Mouse (Mus musculus) limb, embryonic 11.5 days (tissue): ENCODE data around the gene Msi1. TPM values are rescaled to one million over a fixed set of nuclear protein-coding genes. Genes with fewer than 3 reads are reported as not detected.
"Not testable (repeated sequence)": the region's sequence is repeated elsewhere in the genome, so short reads cannot be mapped to it uniquely, and the experiment has no call there.

ENCODE experiments used
- ATAC-seq: fragments of 200-750 bp; cut with Nextera tagmentation; 2 replicates; pipeline ENCODE4 v1.8.0; 2017; ENCODE audit warnings: low read depth; ENCODE audit not compliant: insufficient number of reproducible peaks, low FRiP score, low TSS enrichment
- DNase-seq: peaks from one replicate; pipeline ENCODE4 v3.0.0-alpha.2; 2015; ENCODE audit warnings: low spot score
- H3K27ac ChIP-seq: fragments of 300-500 bp; sonication (generic); replicated peaks from 2 replicates; pipeline ENCODE4 v1.5.1; 2014; ENCODE audit warnings: low read depth, mild to moderate bottlenecking, low read length
- H3K27me3 ChIP-seq: fragments of 300-500 bp; sonication (generic); 2 replicates; pipeline ENCODE4 v1.6.1; 2014; ENCODE audit warnings: mild to moderate bottlenecking, low read length, mixed read lengths; ENCODE audit not compliant: control insufficient read depth, insufficient read depth
- H3K36me3 ChIP-seq: fragments of 300-500 bp; sonication (generic); 2 replicates; pipeline ENCODE4 v1.6.1; 2014; ENCODE audit warnings: mild to moderate bottlenecking, low read length, moderate library complexity, mixed read lengths; ENCODE audit not compliant: control insufficient read depth, insufficient read depth
- H3K4me1 ChIP-seq: fragments of 300-500 bp; sonication (generic); 2 replicates; pipeline ENCODE4 v1.6.1; 2014; ENCODE audit warnings: low read length, mixed read lengths; ENCODE audit not compliant: control insufficient read depth, insufficient read depth
- H3K4me2 ChIP-seq: fragments of 300-500 bp; sonication (generic); 2 replicates; pipeline ENCODE4 v1.6.1; 2014; ENCODE audit warnings: low read depth, mild to moderate bottlenecking, moderate library complexity; ENCODE audit not compliant: severe bottlenecking
- H3K4me3 ChIP-seq: fragments of 300-500 bp; sonication (generic); 2 replicates; pipeline ENCODE4 v1.5.1; 2014; ENCODE audit warnings: low read depth, low read length
- H3K9ac ChIP-seq: fragments of 300-500 bp; sonication (generic); 2 replicates; pipeline ENCODE4 v1.6.1; 2014; ENCODE audit warnings: mild to moderate bottlenecking, low read length
- H3K9me3 ChIP-seq: fragments of 300-500 bp; sonication (generic); 2 replicates; pipeline ENCODE4 v1.6.1; 2016; ENCODE audit warnings: low read length; ENCODE audit not compliant: control insufficient read depth
- WGBS: fragments of 180-500 bp; shearing (Covaris S2); extraction: QIAGEN DNeasy Blood & Tissue Kit; methylation state at CpG from one replicate; pipeline ENCODE4 v1.1.7; 2014; 5-methylcytosine and 5-hydroxymethylcytosine counted together
- polyA plus RNA-seq: library from polyadenylated mRNA; unstranded; fragments of >200 nt; fragmentation: Nextera tagmentation; extraction: Ambion mirVana; gene quantifications from 2 replicates; pipeline ENCODE4 v1.2.1, GENCODE M21; 2014

Msi1 gene
- polyA plus RNA-seq, 1 experiment from 2014 or later = 45.9 TPM

- ATAC-seq (peak; percentile 71), DNase-seq (peak; percentile 92)
- H3K4me3 ChIP-seq = peak overlapping the region; percentile 31
- H3K4me2 ChIP-seq = peak overlapping the region; percentile 64
- peaks cover 9% of the 10 kb centered on the region for H3K36me3 ChIP-seq
- no peaks in the 10 kb centered on the region for H3K27me3 ChIP-seq
- no peaks in the 10 kb centered on the region for H3K9me3 ChIP-seq
- H3K9ac ChIP-seq = peak overlapping the region; percentile 79
- H3K4me1 ChIP-seq = peaks cover 76% of the 10 kb centered on the region
- H3K27ac ChIP-seq = peak overlapping the region; percentile 97
- WGBS = under 1% methylated on average over 43 of the region's 43 CpGs
Measured at GRCm38 (mm10) chr5:115436421-115437124, 7.2 kb downstream of the Msi1 start.

GRCm38 (mm10) chr5:115437242-115437944, 8.0 kb downstream of the Msi1 start:
- no peak for DNase-seq

GRCm38 (mm10) chr5:115437945-115438315, 8.5 kb downstream of the Msi1 start:
- Histone ChIP-seq H3K36me3 (peaks cover 17% of the 10 kb centered on the region), H3K4me3 (no peak overlapping the region), H3K4me2 (peak overlapping the region; percentile 13), H3K9ac (peak overlapping the region; percentile 28), H3K27ac (peak overlapping the region; percentile 97), H3K27me3 (no peaks in the 10 kb centered on the region), H3K9me3 (no peaks in the 10 kb centered on the region), H3K4me1 (peaks cover 64% of the 10 kb centered on the region)
- WGBS = 0% methylated on average over 2 of the region's 2 CpGs
- DNase-seq (peak; percentile 74), ATAC-seq (peak; percentile 27; the same call in 1 of the 2 replicates)

More at GRCm38 (mm10) chr5:115437242-115437944, 8.0 kb downstream of the Msi1 start:
- Histone ChIP-seq H3K4me1 (peaks cover 68% of the 10 kb centered on the region), H3K9ac (no peak overlapping the region; the same call in none of the 2 replicates), H3K27me3 (no peaks in the 10 kb centered on the region), H3K9me3 (no peaks in the 10 kb centered on the region), H3K27ac (peak overlapping the region; percentile 97), H3K36me3 (peaks cover 14% of the 10 kb centered on the region), H3K4me3 (peak overlapping the region; percentile 31), H3K4me2 (peak overlapping the region; percentile 64)
- ATAC-seq = no peak
- 16% methylated on average over 7 of the region's 7 CpGs for WGBS

GRCm38 (mm10) chr5:115438667-115439066, 9.3 kb downstream of the Msi1 start:
- Histone ChIP-seq H3K4me1 (peaks cover 59% of the 10 kb centered on the region), H3K9me3 (no peaks in the 10 kb centered on the region), H3K36me3 (peaks cover 21% of the 10 kb centered on the region), H3K27ac (peak overlapping the region; percentile 97), H3K4me2 (no peak overlapping the region; the same call in 1 of the 2 replicates), H3K9ac (no peak overlapping the region), H3K27me3 (no peaks in the 10 kb centered on the region), H3K4me3 (peak overlapping the region; percentile 10; the same call in 1 of the 2 replicates)
- ATAC-seq = no peak
- no peak for DNase-seq
- 15% methylated on average over 7 of the region's 7 CpGs for WGBS

- 41% methylated on average over 14 of the region's 14 CpGs for WGBS
- no peak overlapping the region for H3K4me2 ChIP-seq
- no peak overlapping the region for H3K27ac ChIP-seq
Measured at GRCm38 (mm10) chr5:115441205-115441849, 11.9 kb downstream of the Msi1 start.

GRCm38 (mm10) chr5:115442663-115443062, 13.3 kb downstream of the Msi1 start:
- H3K27ac ChIP-seq, H3K9me3 ChIP-seq, H3K9ac ChIP-seq, DNase-seq, H3K4me2 ChIP-seq, H3K4me3 ChIP-seq, ATAC-seq, H3K27me3 ChIP-seq: not testable (repeated sequence)
- peaks cover 20% of the 10 kb centered on the region for H3K4me1 ChIP-seq
- WGBS = 72% methylated on average over 5 of the region's 5 CpGs
- H3K36me3 ChIP-seq = peaks cover 38% of the 10 kb centered on the region

More at GRCm38 (mm10) chr5:115441205-115441849, 11.9 kb downstream of the Msi1 start:
- Histone ChIP-seq H3K9ac (no peak overlapping the region), H3K36me3 (peaks cover 32% of the 10 kb centered on the region), H3K9me3 (no peaks in the 10 kb centered on the region), H3K4me1 (peaks cover 33% of the 10 kb centered on the region), H3K4me3 (no peak overlapping the region), H3K27me3 (no peaks in the 10 kb centered on the region)
- peak; percentile 87 for DNase-seq
- no peak for ATAC-seq

GRCm38 (mm10) chr5:115444130-115444529, 14.7 kb downstream of the Msi1 start:
- WGBS = 94% methylated on average over 11 of the region's 11 CpGs
- Histone ChIP-seq H3K36me3 (peaks cover 35% of the 10 kb centered on the region), H3K27ac (no peak overlapping the region), H3K4me3 (no peak overlapping the region), H3K9me3 (no peaks in the 10 kb centered on the region), H3K9ac (no peak overlapping the region), H3K4me1 (peaks cover 6% of the 10 kb centered on the region), H3K27me3 (no peaks in the 10 kb centered on the region), H3K4me2 (no peak overlapping the region)
- DNase-seq = no peak
- no peak for ATAC-seq

GRCm38 (mm10) chr5:115447108-115447507, 17.7 kb downstream of the Msi1 start:
- Histone ChIP-seq H3K4me2 (no peak overlapping the region), H3K27ac (no peak overlapping the region), H3K36me3 (peaks cover 31% of the 10 kb centered on the region), H3K4me1 (no peaks in the 10 kb centered on the region), H3K27me3 (no peaks in the 10 kb centered on the region), H3K4me3 (no peak overlapping the region), H3K9ac (no peak overlapping the region), H3K9me3 (no peaks in the 10 kb centered on the region)
- ATAC-seq (no peak), DNase-seq (no peak)
- 91% methylated on average over 17 of the region's 17 CpGs for WGBS
